Mouse (Mus musculus): Measurements from ENCODE around the gene Sgip1. TPM values are rescaled to one million over a fixed set of nuclear protein-coding genes. Genes with fewer than 3 reads are reported as not detected.

Sgip1 gene
- total and polyA plus RNA-seq, 3 experiments, result 0.33 TPM; not detected in 2

DNA sequence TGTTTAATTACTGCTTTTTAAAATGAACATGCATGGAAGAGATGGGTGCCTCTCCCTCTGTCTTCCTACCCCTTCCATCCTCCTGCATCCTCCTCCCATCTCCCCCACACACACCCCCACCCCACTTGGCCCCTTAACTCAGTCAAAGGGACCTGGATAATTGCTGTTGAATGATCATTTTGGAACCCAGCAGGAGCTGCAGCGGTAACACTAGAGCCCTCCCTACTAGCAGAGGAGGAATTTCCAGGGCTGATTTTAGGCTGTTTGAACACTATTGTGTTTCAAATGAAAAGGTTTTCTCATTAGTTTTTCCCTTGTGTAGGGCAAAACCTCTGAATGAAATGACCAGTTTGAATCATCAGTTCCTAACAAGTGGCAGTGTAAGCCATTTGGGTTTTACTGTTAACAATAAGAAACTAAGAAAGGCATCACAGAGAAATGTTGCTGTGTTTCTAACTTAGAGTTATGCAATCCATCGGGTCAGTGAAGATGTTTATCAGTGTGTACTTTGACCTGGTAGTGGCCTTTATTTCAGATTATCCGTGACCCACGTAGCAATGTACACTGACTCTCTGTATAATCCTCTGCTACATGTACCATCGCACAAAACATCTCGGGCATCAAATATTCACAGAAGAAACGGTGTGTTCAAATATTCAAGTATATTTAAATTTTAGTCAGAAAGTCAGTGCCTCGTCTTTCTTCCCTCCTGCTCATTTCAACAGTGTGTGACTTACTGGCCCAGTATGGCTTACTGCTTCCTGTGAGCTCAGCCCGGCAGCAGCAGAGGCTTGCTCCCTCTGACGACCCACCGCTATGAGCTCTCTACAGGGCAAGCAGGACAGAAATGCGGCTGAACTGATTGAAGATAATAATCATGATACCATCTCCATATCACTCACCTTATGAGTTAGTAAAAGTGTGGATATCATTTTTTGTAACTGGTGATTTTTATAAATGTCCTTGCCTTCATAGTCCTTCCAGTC is 235.5 kb downstream of the Sgip1 start:
- ATAC-seq (ENCODE audit: extremely low read depth, insufficient number of reproducible peaks, low FRiP score, poor library complexity, severe bottlenecking), result no peak
- no peak for DNase-seq (ENCODE audit: low spot score)
- Histone ChIP-seq H3K4me1 (ENCODE audit: insufficient read depth, low read depth, low read length) (no peaks in the 10 kb centered on the region), H3K9me3 (replicated peaks) (no peaks in the 10 kb centered on the region; the same call in 1 of the 2 replicates), H3K4me3 (ENCODE audit: low read depth, low read length) (no peak overlapping the region), H3K36me3 (replicated peaks) (no peaks in the 10 kb centered on the region), H3K27me3 (ENCODE audit: insufficient read depth, low read length) (no peaks in the 10 kb centered on the region)
- TF ChIP-seq GATA2 (IDR thresholded peaks at IDR 0.05; ENCODE audit: borderline replicate concordance, low read depth, low read length), result no peak
- TF ChIP-seq POLR2AphosphoS5 (IDR thresholded peaks at IDR 0.05; ENCODE audit: insufficient replicate concordance, low read depth, low read length), result no peak
- no peak for TF ChIP-seq GATA1 (IDR thresholded peaks at IDR 0.05; ENCODE audit: borderline replicate concordance, low read length)
- no peak for TF ChIP-seq CTCF (IDR thresholded peaks at IDR 0.05; ENCODE audit: low read depth, low read length)
- TF ChIP-seq TAL1 (conservative IDR thresholded peaks at IDR 0.05; ENCODE audit: low read depth, low read length), result no peak

- Histone ChIP-seq H3K4me3 (ENCODE audit: low read depth, low read length) (no peak overlapping the region), H3K27me3 (ENCODE audit: insufficient read depth, low read length) (no peaks in the 10 kb centered on the region), H3K9me3 (replicated peaks) (no peaks in the 10 kb centered on the region; the same call in 1 of the 2 replicates), H3K36me3 (replicated peaks) (no peaks in the 10 kb centered on the region), H3K4me1 (ENCODE audit: insufficient read depth, low read depth, low read length) (no peaks in the 10 kb centered on the region)
- TF ChIP-seq CTCF (IDR thresholded peaks at IDR 0.05; ENCODE audit: low read depth, low read length) (no peak), TAL1 (conservative IDR thresholded peaks at IDR 0.05; ENCODE audit: low read depth, low read length) (no peak), GATA1 (IDR thresholded peaks at IDR 0.05; ENCODE audit: borderline replicate concordance, low read length) (no peak), POLR2AphosphoS5 (IDR thresholded peaks at IDR 0.05; ENCODE audit: insufficient replicate concordance, low read depth, low read length) (no peak), GATA2 (IDR thresholded peaks at IDR 0.05; ENCODE audit: borderline replicate concordance, low read depth, low read length) (no peak)
- no peak for ATAC-seq (ENCODE audit: extremely low read depth, insufficient number of reproducible peaks, low FRiP score, poor library complexity, severe bottlenecking)
- DNase-seq (ENCODE audit: low spot score), result no peak
Observed at GRCm38 (mm10) chr4:102977778-102978321, 236.8 kb downstream of the Sgip1 start.

DNA sequence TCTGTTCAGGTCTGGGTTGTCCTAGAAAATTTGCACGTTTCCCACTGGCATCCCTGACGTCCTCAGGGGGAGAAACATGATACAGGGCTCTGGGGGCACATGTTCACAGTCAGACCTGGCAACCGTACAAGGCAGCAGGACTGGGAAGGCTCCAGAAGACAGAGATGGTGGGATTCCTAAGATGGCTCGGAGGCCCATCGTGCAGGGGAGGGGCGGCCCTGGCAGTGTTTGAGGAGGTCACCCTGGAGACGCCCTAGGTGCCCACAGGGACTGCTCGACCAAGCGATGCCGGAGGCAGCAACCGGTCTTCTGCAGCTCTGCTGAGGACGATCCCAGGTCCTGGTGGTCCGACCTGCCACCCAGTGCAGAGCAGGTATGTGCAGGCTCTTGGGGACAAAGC is 237.3 kb downstream of the Sgip1 start, which contains the start of gene Tctex1d1:
TSS of gene Tctex1d1 (plus strand) at position 167 of the 400 bp plus-strand sequence.
- Histone ChIP-seq H3K9me3 (replicated peaks) (no peaks in the 10 kb centered on the region; the same call in 1 of the 2 replicates), H3K27me3 (ENCODE audit: insufficient read depth, low read length) (no peaks in the 10 kb centered on the region), H3K4me3 (ENCODE audit: low read depth, low read length) (no peak within 1 kb of the TSS), H3K36me3 (replicated peaks) (no peaks in the 10 kb centered on the region), H3K4me1 (ENCODE audit: insufficient read depth, low read depth, low read length) (no peaks in the 10 kb centered on the region)
- no peak for DNase-seq (ENCODE audit: low spot score)
- TF ChIP-seq GATA2 (IDR thresholded peaks at IDR 0.05; ENCODE audit: borderline replicate concordance, low read depth, low read length), result no peak
- no peak for TF ChIP-seq POLR2AphosphoS5 (IDR thresholded peaks at IDR 0.05; ENCODE audit: insufficient replicate concordance, low read depth, low read length)
- TF ChIP-seq CTCF (IDR thresholded peaks at IDR 0.05; ENCODE audit: low read depth, low read length), result no peak
- TF ChIP-seq TAL1 (conservative IDR thresholded peaks at IDR 0.05; ENCODE audit: low read depth, low read length), result no peak
- no peak for TF ChIP-seq GATA1 (IDR thresholded peaks at IDR 0.05; ENCODE audit: borderline replicate concordance, low read length)
- ATAC-seq (ENCODE audit: extremely low read depth, insufficient number of reproducible peaks, low FRiP score, poor library complexity, severe bottlenecking), result no peak

GRCm38 (mm10) chr4:102979385-102979784 is 238.3 kb downstream of the Sgip1 start:
- DNase-seq (ENCODE audit: low spot score), result no peak
- H3K27me3 ChIP-seq (ENCODE audit: insufficient read depth, low read length), result no peaks in the 10 kb centered on the region
- H3K9me3 ChIP-seq (replicated peaks), result no peaks in the 10 kb centered on the region; the same call in 1 of the 2 replicates
- ATAC-seq (ENCODE audit: extremely low read depth, insufficient number of reproducible peaks, low FRiP score, poor library complexity, severe bottlenecking), result no peak
- H3K4me1 ChIP-seq (ENCODE audit: insufficient read depth, low read depth, low read length), result no peaks in the 10 kb centered on the region
- no peaks in the 10 kb centered on the region for H3K36me3 ChIP-seq (replicated peaks)
- H3K4me3 ChIP-seq (ENCODE audit: low read depth, low read length), result no peak overlapping the region
- TF ChIP-seq POLR2AphosphoS5 (IDR thresholded peaks at IDR 0.05; ENCODE audit: insufficient replicate concordance, low read depth, low read length) (no peak), TAL1 (conservative IDR thresholded peaks at IDR 0.05; ENCODE audit: low read depth, low read length) (no peak), CTCF (IDR thresholded peaks at IDR 0.05; ENCODE audit: low read depth, low read length) (no peak), GATA1 (IDR thresholded peaks at IDR 0.05; ENCODE audit: borderline replicate concordance, low read length) (no peak), GATA2 (IDR thresholded peaks at IDR 0.05; ENCODE audit: borderline replicate concordance, low read depth, low read length) (no peak)

- no peaks in the 10 kb centered on the region; the same call in 1 of the 2 replicates for H3K9me3 ChIP-seq (replicated peaks)
- H3K4me1 ChIP-seq (ENCODE audit: insufficient read depth, low read depth, low read length), result no peaks in the 10 kb centered on the region
- no peak overlapping the region for H3K4me3 ChIP-seq (ENCODE audit: low read depth, low read length)
- no peaks in the 10 kb centered on the region for H3K36me3 ChIP-seq (replicated peaks)
- DNase-seq (ENCODE audit: low spot score), result no peak
- ATAC-seq (ENCODE audit: extremely low read depth, insufficient number of reproducible peaks, low FRiP score, poor library complexity, severe bottlenecking), result no peak
- TF ChIP-seq CTCF (IDR thresholded peaks at IDR 0.05; ENCODE audit: low read depth, low read length) (no peak), GATA2 (IDR thresholded peaks at IDR 0.05; ENCODE audit: borderline replicate concordance, low read depth, low read length) (no peak), GATA1 (IDR thresholded peaks at IDR 0.05; ENCODE audit: borderline replicate concordance, low read length) (no peak), TAL1 (conservative IDR thresholded peaks at IDR 0.05; ENCODE audit: low read depth, low read length) (no peak), POLR2AphosphoS5 (IDR thresholded peaks at IDR 0.05; ENCODE audit: insufficient replicate concordance, low read depth, low read length) (no peak)
- no peaks in the 10 kb centered on the region for H3K27me3 ChIP-seq (ENCODE audit: insufficient read depth, low read length)
Observed at GRCm38 (mm10) chr4:102981709-102982108, 240.6 kb downstream of the Sgip1 start.

- no peak for TF ChIP-seq CTCF (IDR thresholded peaks at IDR 0.05; ENCODE audit: low read depth, low read length)
- TF ChIP-seq GATA2 (IDR thresholded peaks at IDR 0.05; ENCODE audit: borderline replicate concordance, low read depth, low read length), result no peak
- TF ChIP-seq TAL1 (conservative IDR thresholded peaks at IDR 0.05; ENCODE audit: low read depth, low read length), result no peak
- Histone ChIP-seq H3K27me3 (ENCODE audit: insufficient read depth, low read length) (peaks cover 2% of the 10 kb centered on the region; the same call in 1 of the 2 replicates), H3K9me3 (replicated peaks) (no peaks in the 10 kb centered on the region), H3K4me3 (ENCODE audit: low read depth, low read length) (no peak overlapping the region), H3K4me1 (ENCODE audit: insufficient read depth, low read depth, low read length) (no peaks in the 10 kb centered on the region), H3K36me3 (replicated peaks) (no peaks in the 10 kb centered on the region)
- no peak for DNase-seq (ENCODE audit: low spot score)
- ATAC-seq (ENCODE audit: extremely low read depth, insufficient number of reproducible peaks, low FRiP score, poor library complexity, severe bottlenecking), result no peak
Observed at GRCm38 (mm10) chr4:102986173-102986572, 245.1 kb downstream of the Sgip1 start.
